Mouse (Mus musculus) CH12.LX (cell line): ENCODE results near the gene Dgcr2.

Experiments used
- CHD2 ChIP-seq: IDR thresholded peaks from 2 replicates; pipeline ENCODE4 v1.6.1; 2011; ENCODE audit warnings: low read length, improper control_type of control experiment
- CTCF ChIP-seq, 2 experiments: IDR thresholded peaks in 1 of 2; conservative IDR thresholded peaks in 1 of 2; 2 replicates each; pipeline ENCODE4 v1.5.1; 2011 to 2012; ENCODE audit warnings: low read depth in 2 of 2, low read length in 2 of 2, improper control_type of control experiment in 1 of 2, inconsistent platforms in 1 of 2, mild to moderate bottlenecking in 1 of 2, moderate library complexity in 1 of 2
- EP300 ChIP-seq: IDR thresholded peaks from 2 replicates; pipeline ENCODE4 v1.6.1; 2011; ENCODE audit warnings: low read length, improper control_type of control experiment
- GABPA ChIP-seq: IDR thresholded peaks from 2 replicates; pipeline ENCODE4 v1.6.1; 2012; ENCODE audit warnings: low read depth, low read length, improper control_type of control experiment, inconsistent platforms; ENCODE audit not compliant: insufficient replicate concordance
- POLR2A ChIP-seq: IDR thresholded peaks from 2 replicates; pipeline ENCODE4 v1.6.1; 2011; ENCODE audit warnings: low read depth, mild to moderate bottlenecking, improper control_type of control experiment, low read length
- TCF12 ChIP-seq: IDR thresholded peaks from 2 replicates; pipeline ENCODE4 v1.6.1; 2014; ENCODE audit warnings: low read depth, mild to moderate bottlenecking, inconsistent platforms, low read length, improper control_type of control experiment

GRCm38 (mm10) chr16:17848431-17848830, 49.9 kb downstream of the Dgcr2 start:
- TF ChIP-seq TCF12 = no peak
- no peak for TF ChIP-seq GABPA
- TF ChIP-seq CTCF (conservative IDR thresholded peaks at IDR 0.05 in 1 of 2, IDR thresholded peaks at IDR 0.05 in 1 of 2; ENCODE audit: low read depth in 2 of 2, low read length in 2 of 2) = no peak
- no peak for TF ChIP-seq POLR2A
- no peak for TF ChIP-seq EP300
- TF ChIP-seq CHD2 = no peak
